Mouse (Mus musculus) intestine, postnatal 0 days (tissue): ENCODE results near the gene Epha7. TPM values are rescaled to one million over a fixed set of nuclear protein-coding genes. Genes with fewer than 3 reads are reported as not detected.

Experiments used
- ATAC-seq: fragments of 200-750 bp; cut with Nextera tagmentation; 2 replicates; pipeline ENCODE4 v1.8.0; 2017; ENCODE audit warnings: mild to moderate bottlenecking, moderate TSS enrichment, moderate library complexity
- H3K27ac ChIP-seq: fragments of 300-500 bp; sonication (generic); 2 replicates; pipeline ENCODE4 v1.5.1; 2014; ENCODE audit warnings: mild to moderate bottlenecking, low read depth, low read length, moderate library complexity
- H3K27me3 ChIP-seq: fragments of 300-500 bp; sonication (generic); replicated peaks from 2 replicates; pipeline ENCODE4 v1.6.1; 2014; ENCODE audit warnings: low read length, mixed read lengths; ENCODE audit not compliant: control insufficient read depth, insufficient read depth
- H3K36me3 ChIP-seq: fragments of 300-500 bp; sonication (generic); 2 replicates; pipeline ENCODE4 v1.6.1; 2014; ENCODE audit warnings: mild to moderate bottlenecking, moderate library complexity; ENCODE audit not compliant: control insufficient read depth, insufficient read depth
- H3K4me1 ChIP-seq: fragments of 300-500 bp; sonication (generic); replicated peaks from 2 replicates; pipeline ENCODE4 v1.6.1; 2014; ENCODE audit warnings: antibody characterized with exemption, low read length, mixed read lengths; ENCODE audit not compliant: control insufficient read depth, insufficient read depth
- H3K4me2 ChIP-seq: fragments of 300-500 bp; sonication (generic); replicated peaks from 2 replicates; pipeline ENCODE4 v1.6.1; 2014; ENCODE audit warnings: low read depth, mild to moderate bottlenecking, moderate library complexity
- H3K4me3 ChIP-seq: fragments of 300-500 bp; sonication (generic); 2 replicates; pipeline ENCODE4 v1.5.1; 2014; ENCODE audit warnings: low read depth, low read length
- H3K9ac ChIP-seq: fragments of 300-500 bp; sonication (generic); 2 replicates; pipeline ENCODE4 v1.6.1; 2014; ENCODE audit warnings: mild to moderate bottlenecking, low read depth, low read length
- H3K9me3 ChIP-seq: fragments of 300-500 bp; sonication (generic); 2 replicates; pipeline ENCODE4 v1.6.1; 2016; ENCODE audit warnings: mixed run types; ENCODE audit not compliant: control insufficient read depth
- CTCF ChIP-seq: sonication (generic); IDR thresholded peaks from 2 replicates; pipeline ENCODE4 v1.5.1; 2016; ENCODE audit warnings: low read depth, mild to moderate bottlenecking, control low read depth, antibody characterized with exemption, moderate library complexity
- WGBS: fragments of 180-500 bp; shearing (Covaris S2); extraction: QIAGEN DNeasy Blood & Tissue Kit; methylation state at CpG from one replicate; pipeline ENCODE4 v1.1.7; 2014; 5-methylcytosine and 5-hydroxymethylcytosine counted together
- polyA plus RNA-seq: library from polyadenylated mRNA; unstranded; fragments of >200 nt; fragmentation: Nextera tagmentation; extraction: Ambion mirVana; gene quantifications from 2 replicates; pipeline ENCODE4 v1.2.1, GENCODE M21; 2015

Epha7 gene
- polyA plus RNA-seq, 1 experiment from 2014 or later: 2.8 TPM

- no peak overlapping the region for H3K9ac ChIP-seq
- H3K4me2 ChIP-seq: no peak overlapping the region
- H3K36me3 ChIP-seq: no peaks in the 10 kb centered on the region
- no peaks in the 10 kb centered on the region for H3K27me3 ChIP-seq
- H3K4me3 ChIP-seq: no peak overlapping the region
- H3K27ac ChIP-seq: no peak overlapping the region
- no peak for TF ChIP-seq CTCF
- ATAC-seq: no peak
- H3K4me1 ChIP-seq: no peaks in the 10 kb centered on the region
- no peaks in the 10 kb centered on the region for H3K9me3 ChIP-seq
- 93% methylated on average over 3 of the region's 3 CpGs for WGBS
These were observed 197.4 kb downstream of the Epha7 start for GRCm38 (mm10) chr4:29010333-29010732.
